Comparison of ENCODE assay signal across 22 mouse cellular contexts in the genomic region with DNA sequence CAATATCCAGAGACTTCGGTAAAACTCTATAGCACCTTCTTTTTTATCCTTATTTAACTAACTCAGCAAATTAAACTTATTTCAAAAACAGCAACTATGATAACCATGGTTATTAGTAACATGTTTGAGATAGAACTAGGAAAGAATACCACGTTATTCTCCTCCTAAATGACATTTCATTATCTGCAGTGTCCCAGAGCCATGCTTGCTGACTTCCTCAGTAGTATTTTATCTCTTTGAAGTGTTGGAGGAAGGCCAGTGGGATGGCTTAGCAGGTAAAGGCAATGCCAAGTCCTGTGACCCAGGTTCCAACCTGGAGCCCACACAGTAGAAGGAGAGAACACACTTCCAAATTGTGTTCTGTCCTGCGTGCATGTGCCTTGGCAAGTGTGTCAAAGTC.
"Had no signal": no experiment of that assay in that cellular context is flagged by ENCODE, and none has a peak within 500 bp of the region (broad histone marks: within the 10 kb centered on the region; RNA-seq: fewer than 3 reads in every experiment).

No protein-coding gene starts in this region.

- H3K4me2 ChIP-seq: lung, embryonic 14.5 days; midbrain, embryonic 12.5 days; neural tube, embryonic 15.5 days; stomach, embryonic 15.5 days had no signal

- H3K27ac ChIP-seq: midbrain, embryonic 10.5 days; midbrain, embryonic 12.5 days; neural tube, embryonic 15.5 days; stomach, embryonic 15.5 days; stomach, postnatal 0 days had no signal

- H3K4me3 ChIP-seq: megakaryocyte, embryonic 14.5 days; midbrain, embryonic 10.5 days; midbrain, embryonic 12.5 days; myocyte; neural tube, embryonic 13.5 days; neural tube, embryonic 15.5 days; stomach, embryonic 15.5 days had no signal

- DNase-seq: lung, adult 18-20 months; lung, embryonic 14.5 days; lung, postnatal 10 days; lung, postnatal 4 days; midbrain, embryonic 14.5 days; retina, postnatal 1 day; right cerebral cortex, adult 18-20 months; right cerebral cortex, postnatal 25 days; right cerebral cortex, postnatal 4 days; spleen, adult 18-20 months; thymus, adult 2 months; thymus, postnatal 25 days; thymus, postnatal 4 days had no signal

- ATAC-seq: midbrain, embryonic 16.5 days had no signal

- H3K9me3 ChIP-seq: megakaryocyte, embryonic 14.5 days; midbrain, embryonic 10.5 days; midbrain, embryonic 12.5 days; neural tube, embryonic 13.5 days; neural tube, embryonic 15.5 days; stomach, embryonic 15.5 days had no signal

- H3K9ac ChIP-seq: lung, embryonic 14.5 days; midbrain, embryonic 12.5 days; neural tube, embryonic 13.5 days; neural tube, embryonic 15.5 days; stomach, embryonic 15.5 days had no signal

- H3K27me3 ChIP-seq: midbrain, embryonic 12.5 days; neural tube, embryonic 13.5 days; neural tube, embryonic 15.5 days; stomach, embryonic 15.5 days had no signal

- H3K4me1 ChIP-seq: megakaryocyte, embryonic 14.5 days had no signal
